Mouse (Mus musculus): ENCODE data around the gene 9930104L06Rik.

9930104L06Rik gene

DNA sequence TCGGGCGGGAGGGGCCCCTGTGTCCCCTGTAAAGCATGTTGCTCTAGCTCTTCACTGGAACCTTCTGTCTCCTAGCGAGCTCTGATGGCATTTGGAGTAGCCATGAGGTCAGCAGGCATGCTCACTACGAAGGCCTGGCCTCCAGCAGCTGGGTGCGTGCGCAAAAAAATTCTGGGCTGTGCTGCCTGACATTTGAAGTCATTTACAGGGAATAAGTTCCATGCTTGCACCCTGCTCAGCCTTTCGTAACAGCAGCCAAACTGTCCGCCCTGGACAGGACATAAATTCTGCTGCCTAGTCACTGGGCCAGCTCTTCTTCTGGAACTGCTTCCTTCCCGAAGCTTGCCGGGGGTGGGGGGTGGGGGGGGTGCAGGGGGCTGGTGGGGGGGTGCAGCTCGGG, 22.2 kb downstream of the 9930104L06Rik start:
- 76% methylated on average over 11 of the region's 11 CpGs for WGBS

DNA sequence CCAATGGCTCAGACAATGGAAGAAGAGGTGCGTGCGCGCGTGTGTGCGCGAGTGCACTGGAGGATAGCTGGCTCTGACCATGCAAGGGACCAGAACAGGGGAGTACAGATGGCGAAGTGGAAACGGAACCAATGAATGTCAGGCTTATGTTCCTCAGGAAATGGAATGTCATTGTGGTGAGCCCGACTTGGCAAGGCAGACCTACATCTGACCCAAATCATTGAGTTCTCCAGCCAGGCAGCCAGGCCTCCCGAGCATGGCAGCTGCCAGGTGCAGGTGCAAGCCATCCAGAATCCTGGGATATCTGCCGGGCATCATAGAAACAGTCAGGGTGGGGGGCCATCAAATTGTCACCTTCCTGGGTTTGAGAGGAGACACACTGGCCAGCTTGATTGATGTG, 24.1 kb downstream of the 9930104L06Rik start:
- 85% methylated on average over 11 of the region's 11 CpGs for WGBS

DNA sequence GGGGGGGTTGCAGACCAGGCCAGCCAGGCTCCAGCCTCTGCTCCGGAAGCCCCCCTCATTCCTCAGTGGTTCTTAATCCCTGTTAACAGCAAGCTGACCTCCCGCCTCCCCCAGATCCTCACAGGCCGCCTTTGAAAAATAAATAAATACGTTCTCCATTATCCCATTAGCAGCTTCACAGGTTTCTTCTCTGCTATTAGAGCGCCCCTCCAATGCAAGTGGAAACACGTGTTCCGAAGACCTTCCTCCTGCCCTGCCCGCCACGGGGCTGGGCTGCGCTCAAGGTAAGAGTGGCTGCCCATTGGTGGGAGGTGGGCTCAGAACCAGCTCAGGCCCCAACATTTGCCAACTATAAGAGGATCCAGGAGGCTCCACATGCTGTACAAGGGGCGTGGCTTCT, 25.7 kb downstream of the 9930104L06Rik start:
- 57% methylated on average over 11 of the region's 11 CpGs for WGBS

DNA sequence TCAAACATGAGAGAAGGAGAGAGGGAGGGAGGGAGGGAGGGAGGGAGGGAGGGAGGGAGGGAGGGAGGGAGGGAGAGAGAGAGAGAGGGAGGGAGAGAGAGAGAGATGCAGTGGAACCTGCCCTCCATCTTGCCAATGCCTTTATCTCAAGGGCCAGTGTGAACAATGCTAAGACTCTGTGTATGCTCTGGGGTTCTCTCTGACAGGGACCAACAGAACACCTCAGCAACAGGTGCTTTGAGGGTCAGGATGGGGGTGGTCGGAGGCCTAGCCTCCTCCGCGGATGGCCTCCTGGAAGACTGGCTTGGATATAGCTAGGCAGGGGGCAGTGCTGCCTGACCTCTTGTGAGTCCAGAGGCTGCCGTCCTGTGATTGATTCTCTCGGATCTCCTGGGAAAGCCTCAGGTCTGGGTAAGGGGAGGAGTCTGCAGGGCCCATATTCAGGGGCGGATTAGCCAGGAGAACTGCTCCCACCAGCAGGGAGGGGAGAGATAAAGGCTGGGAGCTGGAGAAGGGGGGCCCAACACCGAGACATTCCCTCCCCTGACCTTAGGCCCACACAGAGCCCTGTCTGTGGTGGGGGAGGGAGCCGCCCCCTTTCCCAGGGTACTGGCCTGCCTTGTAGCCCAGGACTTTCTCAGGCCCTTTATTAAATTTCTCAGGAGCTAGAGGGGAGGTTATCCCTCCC, 28.2 kb downstream of the 9930104L06Rik start:
- WGBS: 50% methylated on average over 8 of the region's 8 CpGs

DNA sequence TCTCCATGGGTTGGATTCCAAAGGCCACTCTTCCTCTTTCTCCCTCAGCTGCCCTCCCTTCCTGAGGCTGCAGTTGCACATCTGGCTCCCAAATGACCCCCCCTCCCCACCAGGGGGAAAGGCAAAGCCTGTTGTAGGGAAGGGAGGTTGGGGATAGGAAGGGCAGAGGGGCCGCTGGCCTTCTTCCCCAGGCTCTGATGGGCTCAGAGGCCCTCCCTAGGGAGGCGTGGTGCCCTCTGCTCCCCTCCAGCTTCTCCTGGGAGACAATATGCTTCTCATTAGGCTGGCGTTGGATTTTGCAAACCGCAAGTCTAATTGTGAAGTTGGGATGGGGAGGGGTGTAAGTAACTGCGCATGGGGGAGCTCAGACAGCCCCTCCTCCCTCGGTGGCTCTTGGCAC, 31.9 kb downstream of the 9930104L06Rik start:
- 40% methylated on average over 6 of the region's 6 CpGs for WGBS

DNA sequence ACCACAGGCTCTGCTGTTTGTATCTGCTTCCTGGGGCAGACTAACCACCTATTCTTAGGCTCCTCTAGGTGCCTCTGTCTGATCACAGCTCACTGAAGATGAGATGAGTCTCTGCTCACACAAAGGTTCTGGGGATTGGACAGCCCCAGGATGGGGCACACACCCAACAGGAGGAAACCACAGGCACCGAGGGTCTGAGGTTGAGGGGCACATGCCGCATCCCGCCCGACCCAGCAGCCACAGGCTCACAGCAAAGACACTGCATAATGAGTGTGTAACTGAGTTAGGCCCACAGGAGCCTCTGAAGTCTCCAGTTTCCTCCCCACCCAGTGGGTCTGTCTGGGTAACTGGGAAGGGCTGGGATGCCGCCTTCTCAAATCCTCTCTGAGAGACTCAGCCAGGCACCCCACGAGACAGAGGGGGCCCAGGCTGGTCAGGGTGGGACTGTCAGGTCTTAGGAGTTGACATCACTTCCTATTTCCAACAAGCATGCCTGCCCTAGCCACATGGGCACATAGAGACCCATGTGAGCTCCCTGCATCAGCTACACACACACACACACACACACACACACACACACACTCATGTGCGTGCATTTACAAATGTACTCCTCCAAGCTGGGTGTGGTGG, 32.5 kb downstream of the 9930104L06Rik start:
- WGBS: 80% methylated on average over 7 of the region's 7 CpGs

DNA sequence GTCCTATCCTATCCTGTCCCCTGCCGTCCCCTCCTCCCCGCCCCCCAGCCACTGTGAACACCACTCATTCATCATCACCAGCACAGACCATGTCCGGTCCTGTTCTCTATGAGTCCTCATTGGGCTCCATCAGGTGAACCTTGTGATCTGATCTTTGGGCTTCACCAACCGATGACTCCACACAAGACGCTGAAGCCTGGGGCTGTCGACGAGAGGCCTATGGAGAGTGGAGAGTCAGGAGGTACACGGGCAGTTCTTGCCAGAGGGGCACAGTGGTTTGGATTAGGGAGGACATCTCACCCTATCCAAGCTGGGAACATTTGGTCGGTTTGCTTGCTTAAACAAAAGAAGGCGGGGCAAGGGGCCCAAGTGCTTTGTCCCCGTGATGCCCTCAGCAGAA, 33.3 kb downstream of the 9930104L06Rik start:
- 80% methylated on average over 11 of the region's 11 CpGs for WGBS

DNA sequence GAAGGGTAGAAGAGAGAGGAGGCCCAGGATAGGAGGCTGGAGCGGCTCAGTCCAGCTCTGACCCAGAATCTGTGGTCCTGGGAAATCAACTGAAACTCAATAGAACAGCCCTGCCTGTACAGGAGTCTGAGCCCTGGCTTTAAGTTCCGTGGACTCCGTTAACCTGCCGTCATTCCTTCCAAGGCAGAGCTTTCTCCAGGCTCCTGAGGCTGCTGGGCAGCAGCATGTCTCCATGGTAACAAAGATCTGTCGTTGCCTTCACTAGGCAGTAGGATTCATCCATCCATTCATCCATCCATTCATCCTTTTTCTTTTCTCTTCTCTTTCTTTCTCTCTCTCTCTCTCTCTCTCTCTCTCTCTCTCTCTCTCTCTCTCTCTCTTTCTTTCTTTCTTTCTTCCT, 33.8 kb downstream of the 9930104L06Rik start:
- WGBS: 25% methylated on average over 5 of the region's 5 CpGs

DNA sequence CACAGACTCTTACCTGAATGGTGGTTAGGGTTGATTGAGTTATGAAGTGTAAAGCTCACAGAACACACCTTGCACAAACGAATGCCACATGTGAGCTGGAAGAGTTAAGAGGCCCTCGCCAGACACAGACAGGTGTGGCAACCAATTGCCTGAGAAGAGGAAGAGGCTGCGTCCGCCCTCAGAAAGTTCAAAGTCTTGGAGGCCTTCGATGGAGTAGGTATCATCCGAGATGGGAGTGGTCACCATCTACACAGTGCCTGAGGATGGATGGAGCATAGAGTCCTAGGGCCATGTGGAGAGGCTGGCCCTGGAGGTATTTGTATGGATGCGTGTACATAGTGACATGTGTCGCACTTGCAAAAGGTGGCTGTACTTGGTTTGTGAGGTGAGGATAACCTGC, 34.2 kb downstream of the 9930104L06Rik start:
- WGBS: 86% methylated on average over 8 of the region's 8 CpGs

DNA sequence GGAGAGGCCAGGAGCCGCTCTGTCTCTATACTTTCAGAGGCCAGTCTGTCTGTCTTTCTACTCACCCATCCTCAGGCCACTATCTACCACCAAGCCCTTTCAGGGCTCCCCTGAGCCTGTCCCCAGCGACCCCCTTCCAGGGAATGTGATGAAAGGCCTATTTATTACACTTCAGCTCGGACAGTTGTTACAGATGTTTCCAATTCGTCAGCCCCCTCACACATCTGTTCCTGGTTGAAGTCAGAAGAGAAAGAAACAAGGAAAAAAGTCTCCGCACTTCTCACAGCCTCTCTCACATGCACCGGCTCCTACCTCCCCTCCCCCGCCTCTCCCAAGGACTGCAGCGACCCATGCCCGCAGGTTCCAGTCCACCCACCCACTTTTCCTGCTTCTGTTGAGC, 35.5 kb downstream of the 9930104L06Rik start:
- WGBS: 59% methylated on average over 9 of the region's 9 CpGs

DNA sequence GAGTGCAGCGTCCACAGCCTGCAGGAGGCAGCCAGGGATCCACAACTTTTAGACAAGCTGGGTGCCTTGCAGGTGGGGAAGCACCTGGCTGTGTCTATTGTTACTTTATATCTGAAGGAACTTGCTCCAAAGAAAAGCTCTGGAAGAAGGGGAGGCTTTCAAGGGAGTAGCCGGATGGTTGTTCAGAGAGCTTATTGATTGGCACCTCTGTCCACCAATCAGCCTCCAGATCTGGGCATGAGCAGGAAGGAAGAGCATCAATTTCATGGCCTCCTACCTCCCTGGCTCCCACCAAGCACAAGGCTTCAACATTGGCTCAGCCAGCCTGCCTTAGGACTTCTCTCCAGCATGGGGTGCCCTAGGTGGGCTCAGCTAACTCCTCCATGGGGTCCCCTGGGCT, 36.4 kb downstream of the 9930104L06Rik start:
- WGBS: 74% methylated on average over 2 of the region's 2 CpGs

DNA sequence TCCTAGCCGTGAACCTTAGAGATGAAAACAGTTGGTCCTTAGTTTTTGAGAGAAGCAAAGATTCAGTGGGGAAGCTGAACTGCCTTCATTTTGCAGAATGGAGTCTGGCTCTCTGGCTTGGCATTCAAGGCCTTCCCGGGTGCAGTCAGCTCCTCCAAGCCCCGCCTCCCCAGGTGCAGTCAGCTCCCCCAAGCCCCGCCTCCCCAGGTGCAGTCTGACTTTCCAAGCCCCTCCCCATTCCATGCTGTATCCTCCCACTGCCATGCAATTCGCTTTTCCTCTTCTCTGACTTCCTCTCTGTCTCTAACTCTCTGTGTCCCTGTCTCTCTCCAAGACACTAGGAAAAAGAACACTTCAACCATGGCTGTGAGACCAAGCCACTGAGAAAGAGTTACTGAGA, 41.4 kb downstream of the 9930104L06Rik start:
- 42% methylated on average over 5 of the region's 5 CpGs for WGBS

DNA sequence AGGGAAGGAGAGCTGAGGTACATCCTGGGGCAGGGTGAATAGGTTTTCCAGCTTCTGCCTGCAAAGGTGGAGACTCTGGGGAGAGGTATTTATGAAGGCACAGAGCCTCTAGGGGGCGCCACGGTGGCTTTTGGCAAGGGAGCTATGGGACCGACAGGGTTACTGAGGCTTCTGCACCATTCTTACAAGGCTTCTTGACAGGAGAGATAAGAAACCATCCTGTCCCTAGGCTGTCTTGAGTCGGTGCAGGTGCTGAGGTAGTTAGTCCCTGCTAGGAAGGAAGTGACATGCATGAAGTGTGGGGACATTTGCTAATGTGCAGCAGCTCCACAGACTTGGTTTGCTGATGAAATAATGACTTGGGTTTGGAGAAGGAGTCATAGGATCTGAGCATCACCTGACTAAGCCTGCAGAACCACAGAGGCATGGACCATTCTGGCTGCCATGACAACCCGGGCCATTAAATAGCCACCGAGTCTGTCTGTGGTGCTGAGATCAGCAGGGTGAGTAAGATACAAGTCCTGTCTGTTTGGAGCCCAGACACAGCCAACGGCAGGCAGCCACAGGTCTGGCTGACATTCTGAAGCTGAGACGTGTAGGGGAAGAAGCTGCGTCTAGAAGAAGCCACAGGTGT, 47.2 kb downstream of the 9930104L06Rik start:
- WGBS: 16% methylated on average over 9 of the region's 9 CpGs

DNA sequence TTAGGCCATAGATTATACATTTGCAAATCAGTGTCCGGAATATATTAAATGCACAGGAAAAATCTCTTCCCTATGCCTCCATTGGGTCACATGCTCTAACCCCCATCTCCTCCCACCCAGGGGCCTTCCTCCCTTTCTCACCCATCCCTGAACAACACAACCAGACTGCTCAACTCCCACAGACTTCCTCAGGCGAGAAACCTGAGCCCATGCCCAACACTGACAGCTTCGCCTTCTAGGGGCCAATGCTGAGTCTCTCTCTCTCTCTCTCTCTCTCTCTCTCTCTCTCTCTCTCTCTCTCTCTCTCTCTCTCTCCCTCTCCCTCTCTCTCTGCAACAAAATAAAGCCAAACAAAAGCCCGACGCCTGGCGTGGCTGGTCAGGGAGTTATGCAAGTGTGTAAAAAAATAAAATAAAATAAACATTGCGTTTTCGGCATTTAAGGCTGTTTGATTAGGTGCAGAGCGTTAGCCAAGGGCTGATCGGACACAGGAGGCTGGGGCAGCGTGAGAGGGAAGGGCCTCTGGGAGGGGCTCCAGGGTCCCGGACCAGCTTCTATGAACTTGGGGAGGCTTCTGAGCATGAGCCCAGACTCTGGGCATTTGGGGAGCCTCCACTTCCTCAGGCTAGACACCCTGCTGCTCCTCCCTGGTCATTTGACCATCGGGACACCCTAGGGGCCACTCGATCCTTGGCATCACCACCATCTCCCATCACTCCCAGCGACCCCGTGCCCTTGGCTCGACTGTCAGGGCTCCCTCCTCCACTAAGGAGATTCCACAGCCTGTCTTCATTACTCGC, 48.2 kb downstream of the 9930104L06Rik start:
- 20% methylated on average over 17 of the region's 18 CpGs for WGBS

DNA sequence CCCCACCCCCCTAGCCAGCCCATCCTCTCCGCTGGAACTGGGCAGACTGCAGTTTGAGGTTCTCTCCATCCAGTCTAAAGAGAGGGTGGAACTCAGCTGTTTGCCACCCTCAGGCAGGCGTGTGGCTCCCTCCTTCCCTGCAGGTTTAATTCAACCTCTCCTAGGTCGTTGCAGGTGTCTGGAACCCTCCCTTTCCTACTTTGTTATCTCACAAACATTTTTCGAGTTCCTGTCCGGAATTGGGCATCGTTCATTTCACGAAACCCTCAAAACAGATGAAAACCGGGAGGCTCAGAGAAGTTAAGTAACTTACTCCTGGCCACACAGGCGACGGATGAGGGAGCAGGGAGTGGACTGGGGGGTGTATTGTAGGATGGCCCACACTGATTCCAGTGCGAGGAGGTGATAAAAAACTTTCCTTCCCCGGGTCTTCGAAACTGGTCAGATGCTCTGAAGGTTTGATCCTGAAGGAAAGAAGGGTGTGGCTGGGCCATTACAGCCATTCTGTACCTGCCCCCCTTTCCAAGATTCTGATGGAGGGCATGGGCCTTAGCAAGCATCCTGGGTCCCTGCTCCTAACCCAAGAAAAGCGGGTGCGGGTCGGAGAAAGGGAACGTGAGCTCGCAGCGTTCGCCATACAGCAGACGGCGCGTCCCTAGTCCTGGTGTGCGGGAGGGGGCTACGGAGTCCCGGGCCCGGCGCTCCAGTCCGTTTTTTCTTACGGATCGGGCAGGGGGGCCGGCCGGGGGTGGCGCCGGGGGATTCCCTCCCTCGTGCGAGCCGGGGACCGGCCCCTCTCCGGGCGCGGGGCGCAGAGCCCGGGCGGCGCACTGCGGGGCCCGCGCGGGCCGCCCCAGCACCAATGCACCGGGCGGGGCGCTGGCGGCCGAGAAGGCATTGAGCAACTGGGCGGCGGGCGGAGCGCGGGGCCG, 49.1 kb downstream of the 9930104L06Rik start, which contains the start of gene Rspo1:
TSS of gene Rspo1 (plus strand) at position 760 of the 932 bp plus-strand sequence.
- 4% methylated on average over 59 of the region's 62 CpGs for WGBS

DNA sequence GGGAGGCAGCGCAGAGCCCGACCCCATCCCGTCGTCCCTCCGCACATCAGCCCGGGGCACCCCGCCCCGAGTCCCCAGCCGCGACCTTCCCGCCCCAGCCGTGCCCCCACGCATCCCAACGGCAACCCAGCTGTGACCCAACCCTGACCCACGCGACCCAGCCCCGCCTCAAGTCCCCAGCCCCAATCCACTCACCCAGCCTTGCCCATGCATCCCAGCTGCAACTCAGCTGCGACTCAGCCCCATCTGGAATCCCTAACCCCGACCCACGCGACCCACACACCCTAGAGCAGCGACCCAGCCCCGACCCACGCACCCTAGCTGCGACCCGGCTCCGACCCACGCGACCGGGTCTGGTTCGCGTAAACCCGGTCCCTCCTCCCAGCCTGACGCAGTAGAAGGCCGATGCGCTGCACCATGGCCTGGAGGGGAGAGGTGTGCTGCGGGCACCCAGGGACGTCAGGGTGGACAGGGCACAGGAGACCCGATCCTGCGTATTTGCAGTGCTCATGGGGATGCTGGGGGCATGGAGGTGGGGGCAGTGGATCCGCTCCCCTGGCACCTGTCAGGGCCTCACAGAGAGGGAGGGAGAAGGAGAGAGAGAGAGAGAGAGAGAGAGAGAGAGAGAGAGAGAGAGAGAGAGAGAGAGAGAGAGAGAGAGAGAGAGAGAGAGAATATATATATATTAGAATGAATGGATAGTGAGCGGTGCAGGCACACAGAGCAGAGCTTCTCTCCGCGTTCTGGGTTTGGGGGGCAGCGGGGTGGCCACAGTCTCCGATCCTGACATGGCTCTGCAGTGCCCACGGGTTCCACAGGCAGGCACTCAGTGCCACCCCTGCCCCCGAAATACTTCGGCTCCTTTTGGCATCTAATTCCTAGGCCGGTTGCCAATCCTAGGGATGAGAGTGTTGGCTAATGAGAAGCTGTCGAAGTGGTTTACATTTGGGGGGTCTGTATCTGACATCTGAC, 50.2 kb downstream of the 9930104L06Rik start:
- WGBS: 3% methylated on average over 51 of the region's 51 CpGs

DNA sequence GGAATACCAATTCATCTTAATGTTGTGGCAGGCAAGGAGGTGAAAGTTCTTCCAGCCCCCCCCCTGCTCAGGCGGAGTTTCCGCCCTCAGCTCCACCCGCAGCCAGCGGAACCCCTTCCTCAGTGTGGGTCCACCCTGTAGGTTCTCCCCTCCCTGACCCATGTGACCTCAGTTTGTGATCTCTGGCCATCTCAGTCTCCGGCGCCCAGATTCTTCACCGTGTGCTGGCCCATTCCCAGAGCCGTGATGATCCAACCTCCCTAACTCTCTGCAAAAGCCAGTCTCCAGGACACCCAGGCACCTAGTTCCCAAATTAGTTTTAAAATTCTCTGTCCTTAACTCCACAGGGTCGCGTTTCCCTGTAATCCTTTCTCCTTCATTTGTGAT, 50.9 kb downstream of the 9930104L06Rik start:
- 30% methylated on average over 10 of the region's 10 CpGs for WGBS

DNA sequence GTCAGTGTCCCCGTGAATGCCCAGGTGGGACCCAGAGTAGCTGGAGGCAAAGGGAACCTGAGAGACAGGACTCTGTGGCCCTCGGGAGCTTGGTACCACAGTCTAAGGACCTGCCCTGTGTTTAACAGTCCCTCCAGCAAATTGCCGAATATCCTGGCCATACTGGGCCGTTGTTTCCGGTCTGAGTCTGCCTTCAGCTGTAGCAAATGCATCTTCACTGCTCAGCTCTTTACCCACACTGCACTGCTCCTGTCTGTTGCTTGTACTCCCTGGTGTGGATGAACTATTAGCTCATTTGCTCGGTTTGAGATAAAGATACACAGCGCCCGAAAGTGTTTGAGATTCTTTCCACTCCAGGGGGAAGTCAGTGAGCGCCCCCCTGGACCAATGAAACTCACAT, 51.5 kb downstream of the 9930104L06Rik start:
- 46% methylated on average over 9 of the region's 9 CpGs for WGBS

DNA sequence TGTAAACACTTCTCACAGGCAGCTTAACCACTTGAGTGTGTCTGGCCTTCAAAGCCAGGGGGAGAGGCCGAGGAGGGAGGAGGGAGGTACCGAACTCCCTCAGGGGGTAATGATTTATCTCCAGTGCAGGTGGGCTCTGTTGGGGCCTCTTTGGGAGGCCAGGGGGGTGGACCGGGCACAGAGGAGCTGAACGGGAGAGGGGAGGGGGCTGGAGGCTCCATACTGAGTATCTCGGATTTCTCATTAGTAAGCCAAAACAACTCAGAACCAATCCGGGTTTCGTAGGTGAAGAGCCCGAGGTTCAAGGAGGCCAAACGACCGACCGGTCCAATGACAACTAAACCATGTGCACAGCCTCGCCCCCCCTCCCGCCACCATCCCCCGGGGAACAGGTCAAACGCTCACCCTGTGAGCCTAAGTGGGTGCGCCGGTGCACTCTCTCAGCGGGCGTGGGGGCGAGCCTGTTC, 53.0 kb downstream of the 9930104L06Rik start:
- WGBS: 35% methylated on average over 20 of the region's 20 CpGs

DNA sequence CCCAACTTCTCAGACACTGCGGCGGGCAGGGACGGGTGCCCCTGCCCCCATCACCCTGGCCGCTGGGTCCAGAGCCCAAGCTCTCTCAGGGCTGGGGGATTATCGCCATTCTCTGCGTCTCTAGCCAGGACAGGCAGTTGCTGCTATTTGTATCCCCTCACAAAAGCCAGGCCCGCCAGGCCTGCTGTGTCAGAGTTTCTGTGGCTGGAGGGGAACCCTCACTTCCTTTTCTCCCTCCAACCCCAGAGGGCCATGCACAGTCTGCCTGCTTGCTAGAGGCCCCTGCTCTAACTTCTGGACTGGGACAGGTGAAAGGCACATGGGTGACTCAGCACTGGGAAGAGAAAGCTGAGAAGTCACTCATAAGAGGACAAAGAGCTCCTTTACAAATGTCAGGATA, 53.5 kb downstream of the 9930104L06Rik start:
- 30% methylated on average over 7 of the region's 7 CpGs for WGBS
